Mouse (Mus musculus) B cell, adult 67 days (primary cell): ENCODE measurements around the gene Plekhh3. TPM values are rescaled to one million over a fixed set of nuclear protein-coding genes. Genes with fewer than 3 reads are reported as not detected.

Source experiments
- total RNA-seq, 2 experiments: library from RNA; stranded (reverse); gene quantifications; 4 replicates each; pipeline ENCODE4 v1.2.4; 2023

The Plekhh3 gene
- total RNA-seq: 1 to 10 TPM in 1 of 2 experiments, under 1 TPM in 1; 0.95 to 1.4 TPM

GRCm38 (mm10) chr11:101170811-101171610 lies at the start of gene Plekhh3:
Plekhh3 (minus strand) TSS chr11:101171351.

GRCm38 (mm10) chr11:101174851-101175628 lies 3.9 kb upstream of the Plekhh3 start, which contains the start of gene Ccr10:
Ccr10 (minus strand) TSS chr11:101175443.

GRCm38 (mm10) chr11:101170354-101170810 lies 769 bp downstream of the Plekhh3 start, which contains the start of gene Cntnap1:
Cntnap1 (plus strand) TSS chr11:101170523.

GRCm38 (mm10) chr11:101155728-101156371 lies 15.3 kb downstream of the Plekhh3 start, which contains the start of gene Tubg2:
Tubg2 (plus strand) TSS chr11:101155907.

GRCm38 (mm10) chr11:101119761-101120544 lies 51.2 kb downstream of the Plekhh3 start, which contains the start of the genes Retreg3 and Tubg1:
Retreg3 (minus strand) TSS chr11:101119893.
Tubg1 (plus strand) TSS chr11:101119938.

Other genes with a start within 250 kb of the Plekhh3 start
- 100 to 1,000 TPM; 218 to 234 TPM for gene Stat3, start 231.8 kb downstream of the Plekhh3 start, total RNA-seq
- not detected for gene Cavin1, start 200.5 kb downstream of the Plekhh3 start, total RNA-seq
- 100 to 1,000 TPM in 1 of 2 experiments, 10 to 100 TPM in 1; 76.8 to 108 TPM for gene Atp6v0a1, start 161.9 kb downstream of the Plekhh3 start, total RNA-seq
- gene Naglu, start 101.3 kb downstream of the Plekhh3 start, total RNA-seq: 10 to 100 TPM; 18.5 to 24.4 TPM
- 1 to 10 TPM; 2.2 to 2.9 TPM for gene Hsd17b1, start 92.9 kb downstream of the Plekhh3 start, total RNA-seq
- gene Coasy, start 88.8 kb downstream of the Plekhh3 start, total RNA-seq: 10 to 100 TPM; 18.3 to 21.7 TPM
- 10 to 100 TPM; 36.8 to 37.6 TPM for gene Mlx, start 84.1 kb downstream of the Plekhh3 start, total RNA-seq
- gene Psmc3ip, start 75.9 kb downstream of the Plekhh3 start, total RNA-seq: 1 to 10 TPM; 2.9 to 3.5 TPM
- gene Retreg3, start 51.5 kb downstream of the Plekhh3 start, total RNA-seq: 10 to 100 TPM; 85.9 to 89.2 TPM
- gene Tubg1, start 51.4 kb downstream of the Plekhh3 start, total RNA-seq: 10 to 100 TPM; 14.2 to 17.4 TPM
- gene Tubg2, start 15.4 kb downstream of the Plekhh3 start, total RNA-seq: 1 to 10 TPM; 3.2 to 7.1 TPM
- gene Cntnap1, start 828 bp downstream of the Plekhh3 start, total RNA-seq: under 1 TPM; 0.21 to 0.32 TPM
- not detected for gene Ccr10, start 4.1 kb upstream of the Plekhh3 start, total RNA-seq
- 10 to 100 TPM; 89.5 to 93.8 TPM for gene Ezh1, start 55.1 kb upstream of the Plekhh3 start, total RNA-seq
- not detected for gene Ramp2, start 74.7 kb upstream of the Plekhh3 start, total RNA-seq
- 10 to 100 TPM; 69.8 to 82.7 TPM for gene Vps25, start 82.4 kb upstream of the Plekhh3 start, total RNA-seq
- under 1 TPM; 0.20 to 0.77 TPM for gene Wnk4, start 89.2 kb upstream of the Plekhh3 start, total RNA-seq
- under 1 TPM in 1 of 2 experiments, not detected in 1; 0.29 TPM for gene Cntd1, start 107.7 kb upstream of the Plekhh3 start, total RNA-seq
- gene Coa3, start 107.8 kb upstream of the Plekhh3 start, total RNA-seq: 10 to 100 TPM; 30.6 to 33.6 TPM
- gene Becn1, start 130.9 kb upstream of the Plekhh3 start, total RNA-seq: 100 to 1,000 TPM; 185 to 187 TPM
- 100 to 1,000 TPM; 143 to 148 TPM for gene Psme3, start 144.9 kb upstream of the Plekhh3 start, total RNA-seq
- gene Aoc2, start 153.7 kb upstream of the Plekhh3 start, total RNA-seq: 10 to 100 TPM; 13.2 to 14.9 TPM
- gene Aoc3, start 159.3 kb upstream of the Plekhh3 start, total RNA-seq: under 1 TPM in 1 of 2 experiments, not detected in 1; 0.50 TPM
- gene G6pc, start 196.2 kb upstream of the Plekhh3 start, total RNA-seq: not detected
- gene Aarsd1, start 246.3 kb upstream of the Plekhh3 start, total RNA-seq: 10 to 100 TPM; 30.7 to 36.3 TPM